Mouse (Mus musculus) G1E (cell line): ENCODE results near the gene Car10.

Source experiments
- CTCF ChIP-seq: IDR thresholded peaks from 2 replicates; pipeline ENCODE4 v1.5.1; 2012; ENCODE audit warnings: low read depth, low read length, inconsistent platforms, mixed read lengths
- GATA1 ChIP-seq: IDR thresholded peaks from 2 replicates; pipeline ENCODE4 v1.6.1; 2012; ENCODE audit warnings: borderline replicate concordance, low read length, inconsistent platforms, mixed read lengths
- GATA2 ChIP-seq: IDR thresholded peaks from 2 replicates; pipeline ENCODE4 v1.6.1; 2012; ENCODE audit warnings: low read depth, low read length, inconsistent platforms, borderline replicate concordance
- POLR2AphosphoS5 ChIP-seq: IDR thresholded peaks from 2 replicates; pipeline ENCODE4 v1.6.1; 2012; ENCODE audit warnings: low read depth, low read length, inconsistent platforms; ENCODE audit not compliant: insufficient replicate concordance
- TAL1 ChIP-seq: conservative IDR thresholded peaks from 2 replicates; pipeline ENCODE4 v1.6.1; 2012; ENCODE audit warnings: low read depth, low read length, inconsistent platforms, mixed read lengths

DNA sequence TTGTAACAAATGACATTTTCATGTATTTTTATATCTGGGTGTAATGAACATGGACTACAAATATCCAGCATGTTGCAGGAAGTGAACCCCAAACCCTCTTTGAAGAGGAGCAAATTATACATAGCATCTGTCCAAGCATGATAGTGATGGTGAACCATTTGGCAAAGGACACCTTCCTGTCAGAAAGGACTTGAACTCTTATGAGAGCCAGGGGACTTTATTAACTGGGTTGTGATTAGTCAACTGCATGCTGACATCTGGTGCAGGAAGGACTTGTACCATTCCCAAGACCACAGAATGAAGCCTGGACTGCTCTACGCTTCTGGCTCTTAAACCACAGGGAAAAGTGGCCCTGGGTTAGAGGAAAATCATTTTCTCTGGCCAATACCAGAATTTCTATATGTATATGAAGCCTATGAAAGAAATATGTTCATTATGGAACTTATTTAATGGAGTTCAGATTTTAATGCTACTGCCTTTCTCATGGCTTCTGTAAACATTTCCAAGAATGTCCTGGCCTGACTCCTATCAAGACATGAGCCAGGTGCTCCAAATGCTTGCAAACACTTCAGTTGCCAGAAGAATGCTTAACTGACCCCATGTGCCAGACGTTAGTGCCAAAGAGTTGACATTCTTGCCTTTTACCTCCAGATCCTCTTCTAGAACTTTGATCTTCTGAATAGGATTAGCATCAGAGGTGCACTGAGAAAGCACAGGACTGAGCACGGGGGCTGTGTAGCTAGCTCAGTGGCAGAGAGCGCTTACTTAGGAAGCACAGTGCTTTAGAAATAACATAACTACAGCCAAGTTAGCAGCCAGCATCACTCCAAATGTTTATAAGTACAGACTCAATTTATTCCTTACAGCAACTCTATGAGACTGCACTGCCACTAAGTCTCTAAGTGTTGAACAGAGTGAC lies 337.4 kb downstream of the Car10 start:
- no peak for TF ChIP-seq CTCF
- no peak for TF ChIP-seq POLR2AphosphoS5
- no peak for TF ChIP-seq GATA1
- TF ChIP-seq TAL1 = no peak
- TF ChIP-seq GATA2 = no peak
